Mouse (Mus musculus) midbrain, postnatal 0 days (tissue): ENCODE results near the gene Olfr1076. TPM values are rescaled to one million over a fixed set of nuclear protein-coding genes. Genes with fewer than 3 reads are reported as not detected.

Experiments used
- polyA plus RNA-seq: library from polyadenylated mRNA; unstranded; fragments of >200 nt; fragmentation: Nextera tagmentation; extraction: Ambion mirVana; gene quantifications from 2 replicates; pipeline ENCODE4 v1.2.1, GENCODE M21; 2015
- total RNA-seq: library from RNA; depleted of rRNA; stranded (reverse); fragments of >200 nt; gene quantifications from 2 replicates; pipeline ENCODE4 v1.2.3, GENCODE M21; 2014; rRNA removed

Gene Olfr1076
- total and polyA plus RNA-seq, 2 experiments from 2014 or later, result not detected

Other genes starting within 250 kb of the Olfr1076 start
- not detected in 2 replicates for gene Olfr1051, start 229.4 kb upstream of the Olfr1076 start, total RNA-seq
- gene Olfr1051, start 229.4 kb upstream of the Olfr1076 start, polyA plus RNA-seq, result not detected in 2 replicates
- not detected in 2 replicates for gene Olfr1052, start 216.0 kb upstream of the Olfr1076 start, total RNA-seq
- not detected in 2 replicates for gene Olfr1052, start 216.0 kb upstream of the Olfr1076 start, polyA plus RNA-seq
- not detected in 2 replicates for gene Olfr1053, start 193.2 kb upstream of the Olfr1076 start, total RNA-seq
- not detected in 2 replicates for gene Olfr1053, start 193.2 kb upstream of the Olfr1076 start, polyA plus RNA-seq
- not detected in 2 replicates for gene Olfr1054, start 173.0 kb upstream of the Olfr1076 start, total RNA-seq
- gene Olfr1054, start 173.0 kb upstream of the Olfr1076 start, polyA plus RNA-seq, result not detected in 2 replicates
- not detected in 2 replicates for gene Olfr1055, start 158.2 kb upstream of the Olfr1076 start, total RNA-seq
- not detected in 2 replicates for gene Olfr1055, start 158.2 kb upstream of the Olfr1076 start, polyA plus RNA-seq
- gene Olfr1056, start 146.0 kb upstream of the Olfr1076 start, total RNA-seq, result not detected in 2 replicates
- not detected in 2 replicates for gene Olfr1056, start 146.0 kb upstream of the Olfr1076 start, polyA plus RNA-seq
- not detected in 2 replicates for gene Olfr1057, start 130.1 kb upstream of the Olfr1076 start, total RNA-seq
- gene Olfr1057, start 130.1 kb upstream of the Olfr1076 start, polyA plus RNA-seq, result not detected in 2 replicates
- not detected in 2 replicates for gene Olfr1058, start 119.9 kb upstream of the Olfr1076 start, total RNA-seq
- not detected in 2 replicates for gene Olfr1058, start 119.9 kb upstream of the Olfr1076 start, polyA plus RNA-seq
- gene Olfr1061, start 94.4 kb upstream of the Olfr1076 start, total RNA-seq, result not detected in 2 replicates
- not detected in 2 replicates for gene Olfr1061, start 94.4 kb upstream of the Olfr1076 start, polyA plus RNA-seq
- gene Olfr1062, start 81.7 kb upstream of the Olfr1076 start, total RNA-seq, result not detected in 2 replicates
- not detected in 2 replicates for gene Olfr1062, start 81.7 kb upstream of the Olfr1076 start, polyA plus RNA-seq
- not detected in 2 replicates for gene Olfr1065, start 57.9 kb upstream of the Olfr1076 start, total RNA-seq
- gene Olfr1065, start 57.9 kb upstream of the Olfr1076 start, polyA plus RNA-seq, result not detected in 2 replicates
- gene Olfr1066, start 52.2 kb upstream of the Olfr1076 start, total RNA-seq, result not detected in 2 replicates
- not detected in 2 replicates for gene Olfr1066, start 52.2 kb upstream of the Olfr1076 start, polyA plus RNA-seq
- gene Olfr228, start 21.1 kb upstream of the Olfr1076 start, total RNA-seq, result not detected in 2 replicates
- gene Olfr228, start 21.1 kb upstream of the Olfr1076 start, polyA plus RNA-seq, result not detected in 2 replicates
- gene Olfr1079, start 34.0 kb downstream of the Olfr1076 start, total RNA-seq, result not detected in 2 replicates
- not detected in 2 replicates for gene Olfr1079, start 34.0 kb downstream of the Olfr1076 start, polyA plus RNA-seq
- gene Olfr1080, start 49.8 kb downstream of the Olfr1076 start, total RNA-seq, result not detected in 2 replicates
- gene Olfr1080, start 49.8 kb downstream of the Olfr1076 start, polyA plus RNA-seq, result not detected in 2 replicates
- gene Olfr1082, start 90.5 kb downstream of the Olfr1076 start, total RNA-seq, result not detected in 2 replicates
- not detected in 2 replicates for gene Olfr1082, start 90.5 kb downstream of the Olfr1076 start, polyA plus RNA-seq
- gene Olfr1084, start 131.3 kb downstream of the Olfr1076 start, total RNA-seq, result not detected in 2 replicates
- not detected in 2 replicates for gene Olfr1084, start 131.3 kb downstream of the Olfr1076 start, polyA plus RNA-seq
- gene Olfr1085, start 153.6 kb downstream of the Olfr1076 start, total RNA-seq, result not detected in 2 replicates
- gene Olfr1085, start 153.6 kb downstream of the Olfr1076 start, polyA plus RNA-seq, result not detected in 2 replicates
- gene Olfr1086, start 171.6 kb downstream of the Olfr1076 start, total RNA-seq, result not detected in 2 replicates
- not detected in 2 replicates for gene Olfr1086, start 171.6 kb downstream of the Olfr1076 start, polyA plus RNA-seq
- gene Olfr1087, start 189.9 kb downstream of the Olfr1076 start, total RNA-seq, result not detected in 2 replicates
- not detected in 2 replicates for gene Olfr1087, start 189.9 kb downstream of the Olfr1076 start, polyA plus RNA-seq
- not detected in 2 replicates for gene Olfr1089, start 225.2 kb downstream of the Olfr1076 start, total RNA-seq
- gene Olfr1089, start 225.2 kb downstream of the Olfr1076 start, polyA plus RNA-seq, result not detected in 2 replicates